Mouse (Mus musculus) common myeloid progenitor, adult 5-6 weeks (primary cell): ENCODE results near the gene Trim71. TPM values are rescaled to one million over a fixed set of nuclear protein-coding genes. Genes with fewer than 3 reads are reported as not detected.

Experiments
- ATAC-seq: replicated peaks from 2 replicates; pipeline ENCODE4 v1.8.0; 2016; ENCODE audit warnings: low read depth, mild to moderate bottlenecking, moderate TSS enrichment, inconsistent platforms; ENCODE audit not compliant: poor library complexity, severe bottlenecking
- total RNA-seq: library from RNA; stranded (forward); fragments of 200-1000, 187-1606 nt; gene quantifications from 2 replicates; pipeline ENCODE4 v1.2.3, GENCODE M21; 2017

The Trim71 gene
- total RNA-seq, 1 experiment from 2014 or later: 0.09 TPM

DNA sequence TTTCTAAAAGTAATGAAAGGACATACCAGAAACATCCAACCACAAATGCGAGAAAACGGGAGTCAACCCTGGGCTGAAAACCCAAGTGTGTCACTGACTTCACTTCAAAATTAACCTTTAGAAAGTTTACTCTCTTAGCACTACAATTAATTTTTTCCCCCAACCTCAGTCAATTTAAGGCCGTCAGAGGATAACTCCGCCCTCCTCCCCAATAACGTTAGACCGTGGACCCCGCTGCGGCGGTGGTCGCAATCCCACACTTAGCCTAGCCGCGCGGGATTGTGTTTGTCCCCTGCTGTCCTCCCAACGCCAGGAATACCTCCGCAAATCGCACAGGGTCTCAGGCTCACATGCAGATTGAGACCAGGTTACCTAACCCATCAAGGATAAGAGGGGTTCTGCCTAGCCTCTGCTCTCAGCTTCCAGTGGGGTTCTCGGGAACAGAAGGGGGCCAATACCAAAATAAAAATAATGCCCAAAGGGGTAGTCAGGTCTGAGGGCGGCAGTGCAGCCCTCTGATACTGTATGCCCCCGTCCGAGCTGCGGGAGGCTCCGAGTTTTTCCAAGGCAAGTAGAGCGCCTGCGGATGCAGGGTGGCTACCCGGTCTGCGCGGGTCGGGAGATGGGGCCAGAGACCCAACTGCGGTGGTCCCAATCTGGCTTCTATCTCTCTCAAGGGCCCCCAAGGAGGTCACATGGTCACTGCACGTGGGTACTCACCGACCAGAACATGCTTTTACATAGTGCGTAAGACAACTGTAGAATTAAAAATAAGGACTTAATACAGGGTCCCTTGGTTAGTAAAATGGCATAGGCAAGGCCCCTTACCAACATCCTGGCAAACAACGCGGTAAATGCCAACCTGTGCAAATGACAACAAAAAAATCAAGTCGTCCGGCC lies 3.1 kb downstream of the Trim71 start:
- ATAC-seq: no peak

DNA sequence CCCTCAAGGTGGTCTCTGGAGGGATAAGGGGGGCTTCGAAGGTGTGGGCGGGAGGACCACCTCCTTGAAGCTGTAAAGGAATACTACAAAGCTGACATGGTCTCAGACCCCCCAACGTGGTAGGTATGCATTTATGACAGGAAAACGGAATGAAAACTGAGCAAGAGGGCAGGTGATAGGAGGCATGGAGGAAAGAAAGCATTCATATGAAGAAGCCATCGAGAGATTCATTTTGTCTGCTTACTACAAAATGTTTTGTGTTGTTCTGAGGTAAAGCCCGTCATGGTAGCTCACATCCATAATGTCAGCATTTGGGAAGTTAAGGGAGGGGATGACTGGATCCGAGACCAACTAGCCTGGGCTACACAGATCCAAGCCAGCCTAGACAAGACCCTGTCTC lies 4.0 kb downstream of the Trim71 start:
- ATAC-seq: no peak

DNA sequence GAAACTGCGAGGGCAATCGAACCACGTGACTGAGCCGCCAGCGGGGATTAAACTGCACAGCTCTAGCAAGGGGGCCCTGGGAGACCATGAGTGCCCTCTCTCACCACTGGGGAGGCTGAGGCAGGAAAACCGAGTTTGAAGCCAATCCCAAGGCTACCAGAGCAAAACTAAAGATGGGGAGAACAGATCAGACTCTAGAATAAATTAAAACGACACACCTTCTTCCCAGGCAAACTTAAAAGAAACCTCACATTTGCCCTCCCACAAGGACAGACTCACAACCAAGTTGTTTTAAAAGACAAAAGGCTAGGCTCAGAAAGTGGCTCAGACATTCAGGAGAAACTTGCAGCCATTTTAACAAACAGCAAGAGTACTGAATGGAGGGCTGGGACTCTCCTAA lies 7.1 kb downstream of the Trim71 start:
- no peak for ATAC-seq

DNA sequence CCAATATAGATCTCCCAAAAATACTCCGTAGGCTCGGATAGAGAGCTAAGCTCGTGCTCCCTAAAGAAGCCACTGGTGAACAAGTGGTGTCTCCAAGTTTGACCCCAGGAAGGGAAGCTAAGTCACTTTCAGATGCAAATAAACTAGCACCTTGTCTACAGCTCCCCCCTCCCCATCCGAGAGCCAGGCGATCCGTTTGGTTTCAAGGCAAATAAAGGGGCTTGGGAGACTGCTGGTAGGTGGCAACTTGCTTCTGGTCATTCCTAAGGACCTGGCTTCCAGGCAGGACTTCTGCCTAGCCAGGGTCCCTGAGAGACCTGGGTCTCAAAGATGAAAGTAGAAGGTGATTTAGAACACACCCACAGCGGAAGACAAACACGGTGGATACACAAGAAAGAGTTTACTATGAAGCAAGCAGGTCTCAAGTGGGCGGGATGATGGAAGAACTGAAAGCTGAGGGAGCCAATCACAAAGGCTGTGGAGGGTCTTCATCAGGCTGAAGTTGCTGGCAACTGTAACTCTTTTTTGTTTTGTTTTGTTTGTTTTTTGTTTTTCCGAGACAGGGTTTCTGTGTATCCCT lies 7.8 kb downstream of the Trim71 start:
- ATAC-seq: no peak

DNA sequence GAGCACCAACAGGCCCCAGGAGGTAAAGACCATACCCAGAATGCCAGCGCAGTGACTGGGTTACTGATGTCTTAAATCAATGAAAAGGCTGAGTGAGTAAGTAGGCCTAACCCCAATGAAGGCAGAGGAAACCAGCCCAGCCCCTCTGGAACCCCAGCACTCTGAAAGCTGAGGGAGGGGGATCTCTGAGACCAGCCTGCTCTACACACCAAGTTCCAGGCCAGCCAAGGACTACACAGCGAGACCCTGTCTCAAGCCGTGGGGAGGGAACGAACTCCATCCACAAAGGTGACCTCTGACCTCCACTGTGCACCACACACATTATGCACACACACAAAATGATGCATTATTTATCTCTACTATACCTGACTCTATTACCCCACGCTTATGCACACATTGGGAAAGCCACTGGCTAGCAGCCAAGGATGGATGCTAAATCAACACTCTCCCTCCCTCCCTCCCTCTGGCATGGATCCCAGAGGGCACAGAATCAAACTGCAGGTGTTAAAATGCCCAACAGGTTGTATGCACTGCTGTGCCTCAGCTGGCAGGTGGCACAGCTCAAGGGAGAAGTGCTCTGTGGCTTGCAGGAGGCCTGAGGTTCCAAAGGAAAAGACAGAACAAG lies 9.7 kb downstream of the Trim71 start:
- no peak for ATAC-seq

DNA sequence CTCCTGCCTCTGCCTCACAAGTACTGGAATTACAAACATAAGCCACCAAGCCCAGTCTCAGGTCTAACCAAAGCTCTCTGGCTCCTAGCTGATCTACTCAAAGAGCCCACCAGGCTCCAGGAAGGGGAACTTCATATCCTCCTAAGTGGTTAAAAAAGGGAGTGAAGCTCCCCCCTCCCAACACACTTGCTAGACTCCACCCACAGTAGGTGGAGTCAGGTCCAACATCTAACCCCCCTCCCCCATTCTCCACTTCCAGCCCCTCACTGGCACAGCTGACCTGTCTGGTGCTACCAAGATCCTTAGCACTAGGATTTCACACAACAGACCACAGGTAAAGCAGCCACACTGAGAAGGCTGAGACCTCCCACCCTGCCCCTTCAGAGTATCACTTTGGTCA lies 10.3 kb downstream of the Trim71 start:
- ATAC-seq: 0 out of 2 replicates have a peak, but pooled peaks have one; percentile 18

DNA sequence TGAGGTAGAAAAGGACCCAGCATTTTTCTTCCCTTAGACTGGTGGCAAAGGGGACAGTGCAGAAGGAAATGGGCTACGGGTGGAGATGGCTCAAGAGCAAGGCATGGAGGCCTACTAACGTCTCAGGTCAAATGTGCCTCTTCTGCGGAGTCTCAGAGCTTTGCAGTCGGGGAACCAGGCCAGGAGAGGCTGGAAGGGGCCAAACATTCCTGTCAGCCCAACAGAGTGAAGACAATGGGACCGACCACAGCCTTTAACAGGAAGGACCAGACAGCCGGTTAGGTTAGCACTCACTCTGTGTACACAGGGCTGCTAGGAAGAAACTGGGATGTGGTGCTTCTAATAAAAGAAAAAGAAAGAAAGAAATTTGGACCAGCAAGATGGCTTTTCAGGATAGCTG lies 14.1 kb downstream of the Trim71 start:
- ATAC-seq: no peak

DNA sequence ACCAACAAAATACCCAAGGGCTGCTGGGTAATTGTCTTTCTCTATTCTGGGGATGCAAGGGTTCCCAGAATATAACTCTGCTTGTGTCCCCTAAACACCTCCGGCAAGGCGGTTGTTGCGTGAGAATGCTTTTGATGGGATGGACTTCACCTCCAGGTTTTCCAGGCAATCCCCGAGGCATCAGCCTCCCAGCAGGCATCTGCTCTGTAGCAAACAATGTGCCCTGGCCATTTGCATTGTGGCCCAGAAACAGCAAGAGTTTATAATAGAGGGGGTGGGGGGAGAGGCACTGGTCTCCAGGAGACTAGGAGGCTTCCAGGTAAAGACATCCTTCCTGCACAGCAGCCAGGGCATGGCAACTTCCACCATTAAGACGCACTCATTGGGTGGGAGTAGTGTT lies 15.1 kb downstream of the Trim71 start:
- no peak for ATAC-seq

DNA sequence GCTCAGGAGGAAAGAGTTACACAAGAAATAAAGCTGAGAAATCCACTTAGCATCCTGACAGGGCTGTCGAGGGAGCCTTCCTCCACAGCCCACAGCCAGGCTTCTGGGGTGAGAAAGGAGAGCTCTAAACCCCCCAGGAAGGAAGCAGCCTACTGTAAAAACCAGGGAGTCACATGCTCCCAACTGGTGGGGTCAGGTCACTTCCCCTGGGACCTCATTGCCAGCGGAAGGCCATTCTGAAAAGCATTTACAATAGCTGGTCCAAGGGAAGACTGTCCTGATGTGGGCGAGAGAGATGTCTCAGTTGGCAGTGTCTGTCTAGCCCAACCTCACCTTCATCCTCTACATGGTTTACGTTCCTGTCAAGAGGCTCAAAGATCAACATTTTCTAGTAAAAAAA lies 15.7 kb downstream of the Trim71 start:
- ATAC-seq: no peak

DNA sequence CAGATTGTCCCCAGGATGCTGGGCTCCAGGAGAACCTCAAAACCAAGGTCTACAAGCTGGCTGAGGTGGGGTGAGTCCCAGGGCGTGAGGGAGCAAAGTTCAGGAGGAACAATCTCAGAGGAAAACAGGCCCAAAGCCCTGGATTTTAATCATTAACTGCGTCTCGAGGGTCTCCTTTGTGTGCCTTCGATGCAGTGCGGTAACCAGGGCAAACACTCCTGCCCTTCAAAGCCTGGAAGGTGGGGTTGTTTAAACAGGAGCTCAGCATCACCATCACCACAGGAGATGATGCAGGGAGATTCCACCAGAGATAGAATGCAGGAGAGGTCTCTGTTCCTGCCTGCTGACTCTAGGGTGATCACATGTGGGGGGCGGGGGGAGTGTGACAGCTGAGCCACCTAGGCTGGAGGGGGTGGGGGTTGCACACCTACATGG lies 16.5 kb downstream of the Trim71 start:
- ATAC-seq: no peak

DNA sequence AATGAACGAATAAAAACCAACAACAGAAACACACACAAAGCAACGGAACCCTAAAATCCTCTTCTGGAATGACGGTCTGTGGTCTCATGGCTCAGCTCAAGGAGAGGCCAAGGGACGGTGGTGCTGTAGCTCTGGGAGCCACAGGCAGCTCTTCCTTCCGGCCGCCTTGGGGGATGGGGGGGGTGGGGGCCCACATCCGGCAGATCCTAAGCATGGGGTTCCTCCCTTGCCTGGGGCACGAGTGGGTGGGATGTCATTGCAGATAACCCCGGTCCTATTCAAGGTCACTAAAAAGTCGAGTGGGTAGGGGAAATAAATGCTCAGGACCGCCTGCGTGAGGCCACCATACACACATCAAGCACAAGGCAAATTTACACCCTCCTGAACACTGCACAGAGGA lies 17.4 kb downstream of the Trim71 start:
- ATAC-seq: 0 out of 2 replicates have a peak, but pooled peaks have one; percentile 36

DNA sequence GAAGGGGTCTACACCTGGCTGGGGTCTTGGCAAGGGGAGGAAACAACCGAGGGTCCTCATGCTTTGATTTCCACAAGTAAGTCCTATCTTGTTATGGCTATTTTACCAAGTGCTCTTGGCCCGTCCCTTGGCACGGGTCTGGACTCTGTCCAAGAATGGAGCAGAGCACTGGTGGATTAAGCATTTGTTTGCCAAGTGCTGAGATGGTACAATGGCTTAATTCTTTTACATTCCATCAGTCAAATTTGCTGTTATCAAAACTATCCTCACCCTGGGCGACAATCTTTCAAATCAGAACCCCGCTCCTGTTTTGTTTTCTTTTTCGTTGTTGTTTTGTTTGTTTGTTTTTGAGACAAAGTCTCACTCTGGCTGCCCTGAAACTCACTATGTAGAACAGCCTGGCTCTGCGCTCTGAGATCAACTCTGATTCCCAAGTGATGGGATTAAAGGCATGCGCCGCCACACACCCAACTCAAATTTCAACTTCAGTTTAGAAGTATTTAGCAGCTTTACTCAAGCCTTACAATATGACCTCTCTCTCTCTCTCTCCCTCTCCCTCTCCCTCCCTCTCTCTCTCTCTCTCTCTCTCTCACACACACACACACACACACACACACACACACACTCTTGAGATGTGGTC lies 19.3 kb downstream of the Trim71 start:
- ATAC-seq: no peak

DNA sequence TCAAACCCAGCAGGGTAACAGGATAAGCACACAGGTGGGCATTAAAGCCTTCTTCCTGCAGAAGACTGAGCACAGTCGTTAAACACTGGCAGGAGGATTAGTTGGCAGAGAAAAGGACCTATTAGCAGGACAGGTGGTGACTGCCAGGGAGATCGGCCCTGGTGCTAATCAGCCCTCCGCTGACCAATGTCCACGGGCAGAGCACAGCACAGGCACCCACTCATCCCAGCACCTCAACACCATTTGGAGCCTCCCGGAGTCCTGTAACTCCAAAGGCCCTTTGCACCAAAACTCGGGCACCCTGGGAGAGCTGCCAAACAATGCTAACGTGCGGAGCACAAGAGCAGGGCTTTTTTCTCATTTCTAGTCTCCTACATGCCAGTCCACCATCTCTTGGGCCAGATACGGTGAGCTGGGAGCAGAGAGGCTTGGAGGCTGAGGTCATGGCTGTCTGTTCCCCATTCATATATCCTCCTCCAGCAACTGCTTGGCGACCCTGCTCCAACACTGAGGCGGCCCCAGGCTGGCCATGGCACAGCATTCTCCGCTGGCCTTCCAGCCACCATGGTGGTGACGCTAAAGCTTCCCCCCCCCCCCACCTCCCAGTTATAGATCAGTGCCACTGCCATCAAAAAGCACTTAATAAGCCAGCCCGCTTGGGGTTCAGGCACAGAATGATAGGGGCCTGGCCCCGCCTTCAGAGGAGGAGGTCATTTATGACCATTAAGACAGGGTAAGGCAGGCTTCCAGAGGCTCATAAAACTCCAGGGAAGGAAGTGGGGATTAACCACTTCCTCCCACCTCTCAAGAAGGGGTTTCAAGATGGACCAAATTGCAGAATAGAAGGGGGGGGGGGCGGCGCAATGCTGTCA lies 20.1 kb downstream of the Trim71 start:
- peak; percentile 40 for ATAC-seq

DNA sequence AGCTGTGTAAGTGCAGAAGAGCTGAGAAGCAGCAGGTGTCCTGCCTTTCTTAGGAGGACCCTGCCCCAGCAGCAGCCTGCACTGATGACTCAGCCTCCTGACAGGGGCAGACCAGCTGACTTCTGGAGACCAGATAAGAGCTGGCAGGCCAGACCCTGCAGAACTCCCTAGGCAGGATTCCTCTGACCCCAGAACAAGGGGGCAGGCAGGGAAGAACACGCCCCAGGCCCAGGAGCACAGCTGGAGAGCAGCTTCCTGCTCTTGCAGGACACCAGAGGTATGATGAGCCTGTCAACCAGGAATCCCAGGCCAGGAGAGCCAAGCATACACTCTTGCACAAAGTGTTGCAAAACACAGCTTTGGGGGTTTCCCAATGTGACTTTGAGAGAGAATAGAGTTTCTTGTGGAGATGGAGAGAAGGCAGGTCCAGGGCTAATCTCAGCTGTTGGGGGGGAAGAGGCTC lies 22.9 kb downstream of the Trim71 start:
- ATAC-seq: peak; percentile 19; the same call in 1 of the 2 replicates

DNA sequence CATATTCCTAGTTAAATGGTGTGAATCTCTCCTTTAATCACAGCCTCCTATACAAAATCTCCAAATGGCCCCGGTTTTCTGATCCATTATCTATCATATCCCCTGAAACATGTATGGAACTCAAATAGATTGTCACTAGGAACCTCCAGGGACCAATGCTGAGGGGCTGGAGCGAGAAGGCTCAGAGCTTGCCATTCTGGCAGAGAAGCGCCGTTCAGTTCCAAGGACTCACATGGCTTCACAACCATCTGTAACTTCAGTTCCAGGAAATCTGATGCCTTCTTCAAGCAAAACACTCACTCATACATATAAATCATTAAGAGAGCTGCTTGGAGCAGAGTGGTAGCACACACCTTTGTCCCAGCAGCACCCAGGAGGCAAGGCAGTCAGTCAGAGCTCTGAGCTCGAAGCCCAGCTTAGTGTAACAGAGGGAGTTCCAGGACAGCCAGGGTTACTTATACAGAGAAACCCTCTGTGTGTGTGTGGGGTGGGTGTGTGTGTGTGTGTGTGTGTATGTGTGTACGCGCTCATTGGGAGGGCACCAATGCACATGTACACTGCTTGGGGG lies 25.1 kb downstream of the Trim71 start:
- ATAC-seq: no peak

DNA sequence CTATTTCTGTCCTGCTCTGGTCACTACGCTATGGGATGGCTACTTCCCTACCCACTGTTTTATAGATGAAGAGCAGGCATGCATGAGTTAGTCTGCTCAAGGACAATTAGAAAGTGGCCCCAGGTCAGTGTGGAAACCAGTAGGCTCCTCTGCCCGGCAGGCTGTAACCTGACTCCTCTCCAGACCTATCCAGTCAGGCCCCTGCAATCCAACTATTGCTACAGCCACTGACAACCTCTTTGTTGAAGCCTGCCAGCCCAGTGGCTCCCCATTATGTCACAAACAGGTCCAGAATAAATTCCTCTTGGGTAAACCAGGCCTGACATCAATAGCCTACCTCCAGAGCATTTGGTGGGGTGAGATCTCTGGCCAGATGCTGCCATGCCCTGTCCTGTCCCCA lies 27.5 kb downstream of the Trim71 start:
- ATAC-seq: no peak

DNA sequence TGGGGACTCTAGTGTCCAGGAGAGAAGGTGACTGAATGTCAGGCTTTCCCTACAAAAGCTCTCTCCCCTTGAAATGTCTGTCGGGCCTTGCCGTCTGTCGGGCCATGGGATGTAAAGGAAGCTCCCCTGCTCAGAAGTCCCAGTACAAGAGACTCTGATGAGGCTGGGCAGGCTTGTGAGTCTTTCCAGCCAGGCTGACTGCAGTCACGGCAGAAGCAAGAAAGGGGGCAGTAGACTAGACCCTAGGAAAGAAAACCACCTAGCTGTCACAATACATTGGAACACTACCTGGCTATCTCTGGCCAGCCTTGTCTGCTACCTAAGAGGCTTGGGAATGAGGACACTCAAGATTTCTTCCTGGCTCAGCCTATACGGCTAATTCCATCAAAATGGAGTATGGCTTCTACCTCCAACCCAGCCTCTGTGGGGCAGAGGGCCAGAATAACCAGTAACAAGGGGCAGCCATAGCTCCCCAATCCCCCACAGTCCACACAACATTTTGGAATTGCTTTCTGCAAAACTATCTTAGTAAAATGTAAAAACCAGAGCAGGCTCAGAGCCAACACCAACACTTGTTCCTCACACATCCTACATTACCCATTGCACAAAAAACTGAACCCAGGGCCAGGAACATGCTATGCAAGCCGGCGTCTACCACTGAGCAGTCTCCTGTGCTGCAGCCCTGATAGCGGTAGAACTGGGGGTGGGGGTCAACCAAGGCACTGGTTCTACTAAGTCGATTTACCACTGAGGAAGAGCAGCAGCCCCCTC lies 29.2 kb downstream of the Trim71 start:
- no peak for ATAC-seq

DNA sequence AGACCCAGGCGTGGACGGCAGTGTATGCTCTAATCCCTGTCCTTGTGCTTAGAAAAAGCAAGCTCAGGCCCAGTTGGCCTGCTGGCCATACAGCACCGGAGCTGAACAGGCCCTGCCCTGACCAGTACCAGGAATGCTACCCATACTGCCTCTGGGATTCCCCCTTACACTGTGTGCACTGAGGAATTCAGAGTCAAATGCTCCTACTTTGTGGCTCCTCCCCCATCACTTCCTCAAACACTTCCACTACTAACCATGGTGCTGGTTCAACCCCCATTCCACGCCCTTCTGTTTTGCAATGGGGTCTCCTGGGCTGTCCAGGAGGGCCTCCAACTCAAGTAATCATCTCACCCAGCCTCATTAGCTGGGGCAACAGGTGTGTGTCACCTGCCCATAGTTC lies 30.3 kb downstream of the Trim71 start:
- ATAC-seq: peak; percentile 58; the same call in 1 of the 2 replicates

DNA sequence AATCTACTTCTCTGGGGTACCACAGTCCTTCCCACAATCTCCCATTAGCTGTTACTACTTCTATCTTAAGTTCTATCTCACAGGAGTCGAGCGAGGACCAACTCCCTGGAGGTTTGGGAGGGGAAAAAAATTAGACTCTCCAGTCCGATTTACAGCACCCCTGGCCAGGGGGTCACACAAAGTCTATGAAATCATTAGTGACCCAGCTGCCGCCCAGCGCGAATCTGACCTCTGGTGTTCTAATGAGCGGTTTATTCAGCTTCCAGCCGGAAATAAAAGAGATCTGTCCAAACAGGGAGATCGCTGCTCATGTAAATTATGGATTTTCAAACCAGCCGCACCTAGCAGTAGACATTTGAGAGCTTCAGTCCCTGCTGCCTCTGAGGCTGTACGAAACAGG lies 32.9 kb downstream of the Trim71 start:
- no peak for ATAC-seq
